Mouse (Mus musculus) kidney, adult 2 months (tissue): ENCODE measurements around the gene Polr2j.

ENCODE experiments used
- CTCF ChIP-seq: fragments of 200-500 bp; conservative IDR thresholded peaks from 2 replicates; pipeline ENCODE4 v1.5.1; 2011; ENCODE audit warnings: low read depth, mild to moderate bottlenecking, control low read depth, low read length, moderate library complexity, mixed read lengths; ENCODE audit not compliant: insufficient read depth, insufficient read length
- POLR2A ChIP-seq: fragments of 200-500 bp; IDR thresholded peaks from one replicate; pipeline ENCODE4 v1.6.1; 2011; ENCODE audit warnings: low read depth, low read length, control low read depth

DNA sequence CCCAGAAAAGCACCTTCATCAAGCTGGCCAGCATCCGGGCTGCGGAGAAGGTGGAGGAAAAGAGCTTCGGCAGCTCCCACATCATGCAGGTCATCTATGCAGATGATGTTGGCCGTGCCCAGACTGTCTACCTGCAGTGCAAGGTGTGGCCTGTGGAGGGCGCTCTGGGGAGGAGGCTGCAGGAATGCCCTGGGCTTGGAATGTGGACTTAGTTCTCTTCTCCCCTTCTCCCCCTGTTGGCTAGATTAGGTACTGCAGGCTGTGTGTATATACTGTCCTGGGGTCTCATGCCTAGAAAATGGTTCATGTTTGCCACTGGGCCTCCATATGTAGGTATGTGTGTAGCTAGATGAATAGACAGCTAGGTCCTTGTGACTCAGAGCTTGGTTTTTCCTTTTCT lies 11.9 kb upstream of the Polr2j start:
- peak; percentile 25; the same call in 1 of the 2 replicates for TF ChIP-seq CTCF
- no peak for TF ChIP-seq POLR2A
